Mouse (Mus musculus): ENCODE measurements at regions not wholly inside any gene's neighbourhood (a gene's known extent, or its start where the extent isn't known, plus 50 kb on each side); places are given as distances from the start of the nearest gene placed in this dataset.
"Not testable (repeated sequence)": the region's sequence is repeated elsewhere in the genome, so short reads cannot be mapped to it uniquely, and the experiment has no call there.

DNA sequence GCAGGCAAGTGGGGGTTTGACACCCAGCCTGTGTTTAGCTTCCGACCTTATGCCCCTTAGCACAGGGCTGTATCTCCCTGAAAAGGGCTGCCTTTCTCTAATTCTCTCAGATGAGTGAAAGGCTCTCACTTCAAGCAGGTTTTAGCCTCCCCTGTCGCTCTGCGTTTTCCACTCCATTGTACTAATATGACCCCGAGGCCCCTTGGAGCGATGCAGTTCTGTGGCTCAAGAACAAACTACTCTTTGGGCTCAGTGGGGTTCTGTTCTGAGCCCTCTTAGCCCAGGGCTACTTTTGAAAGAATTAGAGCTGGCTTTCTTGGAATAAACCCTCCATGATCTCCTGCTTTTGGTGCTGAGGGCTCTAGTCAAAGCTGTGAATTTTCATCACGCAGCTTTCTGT is 53.4 kb upstream of the Castor2 start:
- no peak for DNase-seq (ENCODE audit: low spot score)

DNA sequence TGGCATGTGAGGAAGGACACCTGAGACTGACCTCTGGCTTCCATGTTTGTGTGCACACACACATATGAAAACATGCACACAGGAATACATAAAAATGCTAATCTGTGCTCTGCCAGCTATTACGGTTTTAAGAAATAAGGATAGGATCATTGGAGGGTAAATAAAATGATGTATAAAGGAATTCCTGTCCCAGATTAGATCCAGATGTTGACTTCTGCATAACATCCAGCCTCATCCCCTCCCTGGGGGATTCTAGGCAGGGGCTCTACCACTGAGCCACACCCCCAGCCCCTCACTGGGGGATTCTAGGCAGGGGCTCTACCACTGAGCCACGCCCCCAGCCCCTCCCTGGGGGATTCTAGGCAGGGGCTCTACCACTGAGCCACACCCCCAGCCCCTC is 56.6 kb upstream of the Castor2 start:
- not testable (repeated sequence) for DNase-seq (ENCODE audit: low spot score)

DNA sequence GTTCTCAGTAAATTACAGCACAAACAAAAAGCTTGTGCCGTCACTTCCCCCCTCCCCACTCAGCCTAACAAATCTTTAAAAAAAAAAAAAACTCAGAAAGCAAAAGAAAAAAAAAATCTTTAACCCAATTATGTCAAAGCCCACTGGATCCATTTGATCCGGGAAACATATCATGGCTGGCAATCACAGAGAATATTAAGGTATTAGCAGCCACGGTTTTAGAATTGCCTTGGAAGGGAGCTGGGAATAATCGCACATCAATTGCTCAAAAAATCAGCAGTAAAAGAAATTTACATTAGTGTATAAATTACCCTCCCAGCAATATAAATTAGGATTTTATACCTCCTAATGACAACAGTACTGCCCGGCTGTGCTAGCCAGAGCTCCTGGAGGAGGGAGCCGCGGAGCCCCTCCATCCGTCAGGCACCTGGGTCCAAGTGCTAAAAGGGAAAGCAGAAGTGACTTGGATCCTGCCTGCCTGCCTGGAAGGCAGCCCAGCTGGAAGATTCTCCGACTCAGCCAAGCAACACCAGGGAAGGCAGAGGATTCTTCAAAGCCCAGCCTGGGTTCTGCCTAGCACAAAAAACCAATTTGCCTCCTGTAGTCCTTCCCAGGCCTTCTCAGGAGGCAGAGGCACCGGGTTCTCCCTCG is 72.1 kb upstream of the Castor2 start:
- no peak for DNase-seq (ENCODE audit: low spot score)

DNA sequence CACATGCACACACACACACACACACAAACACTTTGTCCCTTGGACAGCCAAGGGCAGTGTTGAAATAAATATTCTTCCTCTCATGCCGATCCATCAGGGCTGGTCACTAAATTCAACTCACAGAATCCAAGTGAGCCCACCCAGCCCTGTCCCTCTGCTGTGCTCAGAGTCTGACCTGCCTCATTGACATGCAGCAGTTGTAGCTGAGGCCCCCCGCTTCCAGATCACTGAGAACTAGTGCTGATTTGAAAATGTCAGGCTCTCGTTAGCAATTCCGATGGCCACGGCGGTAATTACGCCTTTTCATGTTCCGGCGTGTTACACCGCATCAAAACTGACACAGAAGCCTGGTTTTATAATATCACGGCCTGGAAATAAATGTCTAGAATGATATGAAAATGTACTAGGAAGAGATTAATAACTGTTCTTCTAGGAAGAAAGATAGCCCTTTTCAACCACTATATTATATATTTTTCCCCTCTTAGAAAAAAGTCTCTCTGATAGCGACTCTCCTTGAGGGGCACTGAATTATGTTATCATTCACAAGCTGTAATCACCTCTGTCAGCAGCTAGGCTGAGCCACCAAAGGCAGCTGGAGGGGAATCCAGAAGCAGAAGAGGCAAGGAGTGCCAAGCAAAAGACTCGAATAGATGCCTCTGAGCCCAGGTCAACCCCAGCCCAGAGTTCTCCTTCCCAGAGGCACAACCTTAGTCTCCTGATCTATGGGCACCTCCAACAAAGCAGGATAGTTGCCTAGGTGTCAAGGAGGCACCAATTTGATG is 79.7 kb upstream of the Castor2 start:
- DNase-seq (ENCODE audit: low spot score): no peak

DNA sequence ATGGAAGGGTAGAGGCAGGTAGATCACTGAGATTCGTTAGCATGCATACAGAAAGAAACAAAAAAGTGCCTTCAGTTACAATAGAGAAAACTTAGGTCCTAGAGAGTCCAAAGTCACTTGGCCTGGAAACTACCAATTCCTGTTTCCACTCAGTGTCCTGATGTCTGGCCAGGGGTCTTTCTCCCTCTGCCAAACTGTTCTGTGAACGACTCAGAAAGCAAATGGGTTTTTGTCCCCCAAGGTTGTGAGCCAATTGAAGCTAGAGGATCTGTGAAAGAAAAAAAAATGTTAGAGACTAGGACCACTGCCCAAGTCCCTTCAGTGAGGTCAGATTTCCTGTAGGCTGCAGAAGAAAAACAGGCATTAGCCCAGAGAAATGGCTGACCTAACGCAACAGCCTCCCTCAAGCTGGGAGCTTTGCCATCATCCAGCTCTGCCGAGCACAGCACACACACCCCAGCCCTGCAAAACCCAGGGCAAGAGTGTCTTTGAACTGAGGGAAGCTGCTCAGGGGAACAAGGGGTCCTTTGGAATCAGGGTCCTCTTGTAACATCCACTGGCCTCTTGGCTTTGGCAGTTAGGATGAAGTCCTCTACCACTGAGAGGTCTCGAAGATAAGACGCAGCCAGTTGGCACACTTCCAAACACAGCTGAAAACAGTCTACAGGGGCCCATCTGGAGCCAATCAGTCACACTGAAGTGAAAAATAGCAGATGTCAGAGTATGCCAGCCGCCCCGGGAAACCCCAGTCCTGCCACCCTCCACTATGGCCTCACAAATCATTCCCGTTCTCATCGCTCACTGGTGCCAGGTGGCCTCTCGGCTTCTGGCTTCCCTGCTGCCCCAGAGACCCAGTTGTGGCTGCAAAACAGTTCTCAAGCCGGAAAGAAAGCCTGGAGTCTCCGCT is 85.0 kb upstream of the Castor2 start:
- DNase-seq (ENCODE audit: low spot score): peak; percentile 84

DNA sequence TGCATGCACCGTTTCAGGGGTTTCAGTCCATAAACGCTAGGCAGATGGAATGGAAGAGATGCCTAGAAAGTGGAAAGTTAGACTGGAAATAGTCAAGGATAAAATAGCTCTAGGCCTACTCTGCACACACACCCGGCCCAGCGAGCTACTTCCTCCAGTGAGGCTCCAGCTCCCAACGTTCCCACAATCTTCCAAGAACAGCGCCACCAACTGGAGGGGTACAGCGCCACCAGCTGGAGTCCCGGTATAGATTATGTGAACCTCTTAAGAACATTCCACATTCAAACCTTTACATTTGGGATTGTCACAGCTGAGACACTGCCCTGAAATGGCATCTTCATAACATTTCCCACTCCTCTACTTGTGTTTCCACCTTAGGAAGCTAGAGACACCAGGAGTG is 86.3 kb upstream of the Castor2 start:
- DNase-seq (ENCODE audit: low spot score): no peak

DNA sequence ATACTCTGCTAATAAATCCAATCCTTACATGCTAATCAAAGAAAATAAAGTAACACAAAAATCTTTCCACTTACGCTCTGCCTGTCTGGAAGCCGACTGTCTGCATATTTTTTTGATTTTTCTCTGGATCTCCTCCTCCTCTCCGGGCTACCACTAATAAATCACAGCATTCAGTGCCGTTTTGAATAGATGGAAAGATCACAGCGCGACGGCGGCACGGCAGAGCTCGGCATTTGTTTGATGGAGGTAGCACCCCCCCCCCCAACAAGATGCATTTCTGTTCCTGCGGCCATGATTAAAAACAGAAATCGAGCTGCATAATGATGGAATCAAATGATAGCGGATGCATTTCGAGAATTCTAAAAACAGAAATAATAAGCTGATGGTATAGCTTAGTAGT is 89.7 kb upstream of the Castor2 start:
- no peak for DNase-seq (ENCODE audit: low spot score)

DNA sequence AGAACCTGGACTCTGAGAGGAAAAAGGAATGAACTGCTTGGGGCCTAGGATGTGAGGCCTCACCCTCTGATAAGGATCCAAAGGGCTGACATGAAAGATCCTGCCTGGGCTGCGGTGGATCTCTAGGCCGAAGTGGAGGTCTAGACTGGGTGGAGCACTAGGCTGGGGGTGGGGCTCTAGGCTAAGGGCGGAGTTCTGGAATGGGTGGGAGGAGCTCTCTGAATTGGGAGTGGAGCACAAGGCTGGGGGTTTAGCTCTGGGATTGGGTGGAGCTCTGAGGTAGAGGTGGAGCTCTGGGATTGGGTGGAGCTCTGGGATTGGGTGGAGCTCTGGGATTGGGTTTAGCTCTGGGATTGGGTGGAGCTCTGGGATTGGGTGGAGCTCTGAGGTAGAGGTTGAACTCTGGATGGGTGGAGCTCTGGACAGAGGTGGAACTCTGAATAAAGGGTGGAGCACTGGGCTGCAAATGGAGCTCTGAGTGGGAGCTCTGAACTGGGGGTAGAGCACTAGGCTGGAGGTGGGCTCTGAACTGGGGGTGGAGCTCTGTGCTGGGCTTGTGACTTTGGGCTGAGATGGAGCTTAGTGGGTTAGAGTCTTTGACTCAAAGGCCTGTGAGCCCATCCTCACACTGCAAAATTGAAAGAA is 92.3 kb upstream of the Castor2 start:
- no peak for DNase-seq (ENCODE audit: low spot score)

DNA sequence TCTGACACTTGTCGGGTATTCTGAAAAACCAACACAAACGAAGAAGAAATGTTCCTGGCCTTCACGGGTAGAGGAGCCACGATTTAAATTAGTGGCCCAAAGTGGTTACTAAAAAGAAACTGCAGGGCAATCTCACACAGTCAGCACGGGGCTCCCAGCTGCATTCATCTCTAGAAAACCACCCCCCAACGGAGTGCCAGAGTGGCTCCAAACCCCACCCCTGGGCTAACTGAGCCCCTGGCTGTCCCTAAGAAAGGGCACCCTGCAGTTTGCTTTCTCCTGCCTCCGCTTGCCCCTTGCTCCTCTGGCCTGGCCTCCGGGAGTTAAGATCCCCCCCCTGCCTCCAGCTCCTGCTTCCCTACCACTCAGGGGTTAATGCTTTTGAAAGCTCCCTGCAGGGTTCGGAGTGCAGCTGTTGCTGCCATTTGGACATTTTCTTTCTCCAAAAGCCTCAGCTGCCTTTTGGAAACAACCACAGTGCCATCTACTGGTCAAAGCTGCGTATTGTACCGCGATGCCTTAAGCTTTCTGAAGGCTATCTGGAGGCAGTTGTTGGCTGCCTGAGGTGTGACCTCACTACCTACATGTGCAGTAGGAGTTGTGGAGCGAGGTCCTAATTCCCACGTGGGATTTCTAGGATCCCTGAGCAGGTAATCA is 92.9 kb upstream of the Castor2 start:
- DNase-seq (ENCODE audit: low spot score): peak; percentile 82

DNA sequence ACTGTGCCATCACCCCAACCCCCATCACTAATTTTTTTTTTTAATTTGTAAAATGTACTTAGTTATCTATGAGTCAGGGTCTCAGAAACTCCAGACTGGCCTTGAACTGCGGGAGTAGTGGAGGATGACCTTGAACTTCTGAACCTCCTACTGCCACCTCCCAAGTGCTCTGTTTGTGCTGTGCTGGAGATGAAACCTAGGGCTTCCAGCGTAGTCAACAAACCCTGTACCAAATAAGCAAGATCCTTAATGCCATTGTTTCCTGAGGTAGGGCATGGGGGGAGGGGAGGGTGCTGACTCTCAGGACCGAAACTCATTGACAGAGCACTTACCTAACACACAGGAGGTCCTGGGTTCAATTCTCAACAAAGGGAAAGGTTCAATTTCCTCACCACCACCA is 93.5 kb upstream of the Castor2 start:
- no peak for DNase-seq (ENCODE audit: low spot score)

DNA sequence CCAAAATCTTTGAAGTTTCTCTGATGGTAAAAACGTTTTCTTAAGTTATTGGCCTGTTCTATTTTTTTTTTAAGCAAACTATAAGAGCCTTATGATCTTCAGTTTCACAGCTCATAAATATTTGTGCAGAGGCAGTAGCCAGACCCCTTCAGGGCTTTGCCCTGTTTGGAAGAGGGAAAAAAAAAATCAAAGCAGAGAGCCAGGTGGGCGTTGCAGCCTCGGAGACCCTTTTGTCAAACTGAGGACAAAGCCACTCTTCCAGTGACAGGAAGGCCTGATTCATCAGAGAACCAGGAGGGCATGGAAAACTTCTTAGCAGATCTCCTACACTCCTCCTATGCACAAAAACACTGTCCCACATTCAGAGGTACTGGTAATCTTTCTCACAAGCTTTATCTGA is 99.4 kb upstream of the Castor2 start:
- DNase-seq (ENCODE audit: low spot score): no peak

DNA sequence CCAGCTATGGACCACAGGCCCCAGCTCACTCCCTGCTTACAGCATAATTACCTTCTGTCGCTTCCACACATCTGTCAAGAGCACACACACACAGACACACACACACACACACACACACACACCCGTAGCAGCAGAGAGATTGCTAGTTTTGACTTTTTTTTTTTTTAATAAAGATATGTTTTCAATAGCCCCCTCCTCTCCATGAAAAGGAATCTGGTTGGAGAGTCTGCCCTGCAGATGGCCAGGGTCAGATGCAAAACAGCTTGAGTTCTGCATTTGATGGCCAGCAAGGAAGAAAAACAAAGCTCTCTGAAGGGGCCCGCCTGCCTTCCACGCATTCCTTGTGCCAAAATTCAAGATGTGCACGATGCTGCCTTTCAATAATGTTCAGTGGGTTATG is 99.8 kb upstream of the Castor2 start:
- DNase-seq (ENCODE audit: low spot score): no peak

DNA sequence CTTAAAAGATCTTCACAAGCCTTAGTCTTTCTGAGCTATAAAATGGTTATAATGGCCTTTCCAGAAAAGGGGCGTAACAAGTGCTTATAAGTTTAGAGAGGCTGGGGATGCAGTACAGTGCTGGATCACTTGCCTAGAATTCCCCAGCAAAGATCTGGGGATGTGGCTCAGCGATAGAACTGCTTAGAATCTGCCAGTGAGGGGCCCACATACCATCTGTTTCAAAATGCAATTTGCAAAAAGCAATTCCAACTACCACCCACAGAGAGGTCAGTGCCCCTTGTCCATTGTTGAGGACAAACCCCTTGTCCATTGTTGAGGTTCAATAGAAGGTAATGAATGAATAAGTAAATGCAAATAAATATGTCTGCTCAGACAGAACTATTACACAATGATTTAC is 107.5 kb upstream of the Castor2 start:
- no peak for DNase-seq (ENCODE audit: low spot score)

DNA sequence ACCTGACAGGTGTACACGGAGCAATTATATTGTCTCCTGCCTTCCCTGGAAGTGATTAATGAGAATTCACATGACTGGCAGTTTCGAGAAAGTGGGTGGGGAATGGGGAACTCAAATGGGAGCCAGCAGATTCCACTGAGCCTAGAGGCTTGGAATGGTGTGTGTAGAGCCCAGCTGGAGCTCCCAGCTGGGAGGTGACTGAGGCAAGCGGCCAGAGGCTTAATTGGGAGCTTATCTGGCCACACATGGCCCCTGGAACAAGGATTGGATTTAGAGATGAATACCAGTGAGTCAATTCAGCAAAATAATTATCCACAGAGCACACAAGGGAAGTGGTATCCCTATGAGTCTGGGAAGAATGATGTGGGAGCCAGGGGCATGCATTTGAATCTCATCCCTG is 108.0 kb upstream of the Castor2 start:
- DNase-seq (ENCODE audit: low spot score): peak; percentile 17

DNA sequence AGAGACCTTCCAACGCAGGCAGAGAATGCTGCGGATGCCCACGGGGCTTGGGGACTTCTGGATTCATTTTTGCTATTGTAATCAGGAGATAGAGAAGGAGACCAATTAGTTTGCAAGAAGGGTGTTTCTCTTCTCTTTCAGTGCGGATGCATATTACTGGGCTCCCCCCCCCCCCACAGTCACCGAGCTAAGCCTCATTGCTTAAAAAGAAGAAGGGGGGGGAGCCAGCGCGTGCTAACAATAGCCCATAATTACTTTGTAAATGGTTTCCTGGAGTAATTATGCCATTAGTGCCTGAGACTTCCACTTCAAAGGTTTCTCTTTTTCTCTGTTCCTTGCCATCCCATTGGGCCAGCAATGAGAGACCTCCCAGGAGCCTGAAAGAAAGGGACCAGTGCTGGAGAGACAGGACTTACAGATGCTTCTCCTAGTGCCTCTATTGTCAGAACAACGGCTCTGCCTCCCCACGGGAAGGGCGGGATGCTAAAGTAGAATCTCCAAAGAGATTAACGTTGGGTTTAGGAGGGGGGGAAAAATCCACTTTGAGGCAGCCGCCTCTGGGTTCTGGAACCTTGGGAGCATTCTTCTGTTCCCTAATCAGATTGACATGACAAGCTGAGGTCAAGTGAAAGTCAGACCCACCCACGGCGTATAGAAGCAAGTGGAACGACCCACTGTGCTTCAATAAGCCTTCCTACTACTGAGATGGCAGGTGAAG is 116.1 kb upstream of the Castor2 start:
- no peak for DNase-seq (ENCODE audit: low spot score)

DNA sequence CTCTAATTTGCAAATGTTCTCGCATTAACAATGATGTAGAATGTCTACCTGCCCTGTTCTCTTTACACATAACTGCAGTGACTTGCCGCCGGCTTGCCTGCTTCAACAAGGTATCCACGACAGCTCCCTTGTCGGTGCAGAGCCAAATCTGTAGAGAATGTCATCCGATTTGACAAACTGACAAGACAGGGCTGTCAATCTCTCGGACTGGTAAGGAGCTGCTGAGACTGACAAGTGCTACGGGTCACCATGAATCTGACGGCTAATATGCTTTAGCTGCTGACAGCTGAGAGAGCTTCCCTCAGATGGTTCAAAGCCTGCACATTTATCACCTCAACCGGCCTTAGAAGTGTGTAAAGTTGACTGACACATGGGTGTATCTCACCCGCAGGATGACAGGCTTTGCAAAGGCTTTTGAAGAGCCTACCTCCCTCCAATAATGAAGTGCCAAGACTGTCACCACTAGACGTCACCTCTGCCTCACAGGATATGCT is 129.0 kb upstream of the Castor2 start:
- no peak for DNase-seq (ENCODE audit: low spot score)

DNA sequence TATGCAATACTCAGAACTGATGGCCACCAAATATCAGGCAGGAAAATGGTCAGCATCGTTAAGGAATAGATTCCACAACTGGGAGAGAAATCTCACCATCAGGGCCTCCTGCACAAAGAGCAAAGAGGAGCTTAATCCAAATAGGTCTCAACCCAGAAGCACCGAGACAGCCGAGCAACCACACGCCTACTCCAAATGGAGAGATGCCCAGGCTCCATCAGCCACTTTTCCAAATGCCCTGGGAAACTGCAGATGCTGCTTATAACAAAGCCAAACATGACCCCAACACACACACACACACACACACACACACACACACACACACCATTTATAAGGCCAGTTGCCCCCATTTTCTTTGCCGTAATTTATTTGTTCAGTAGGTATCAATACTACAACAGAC is 136.2 kb upstream of the Castor2 start:
- no peak for DNase-seq (ENCODE audit: low spot score)

DNA sequence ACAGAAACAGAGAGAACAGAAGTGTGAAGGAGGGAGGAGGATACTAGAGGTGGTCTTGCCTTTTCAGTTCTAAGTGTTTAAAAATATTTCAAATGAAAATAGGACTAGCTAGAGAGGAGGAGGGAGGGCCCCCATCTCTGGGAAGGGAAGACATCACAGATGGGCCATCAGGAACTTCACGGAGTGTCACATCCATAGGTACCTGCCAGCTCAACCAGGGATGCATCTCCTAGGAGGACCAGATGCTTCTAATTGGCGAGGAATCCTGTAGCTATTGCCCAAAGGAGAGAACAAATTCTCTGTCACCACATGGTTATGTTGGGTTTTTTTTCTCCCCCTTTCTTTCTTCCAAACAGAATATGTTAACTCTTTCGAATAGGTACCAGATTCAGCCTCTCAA is 158.7 kb upstream of the Castor2 start:
- no peak for DNase-seq (ENCODE audit: low spot score)

DNA sequence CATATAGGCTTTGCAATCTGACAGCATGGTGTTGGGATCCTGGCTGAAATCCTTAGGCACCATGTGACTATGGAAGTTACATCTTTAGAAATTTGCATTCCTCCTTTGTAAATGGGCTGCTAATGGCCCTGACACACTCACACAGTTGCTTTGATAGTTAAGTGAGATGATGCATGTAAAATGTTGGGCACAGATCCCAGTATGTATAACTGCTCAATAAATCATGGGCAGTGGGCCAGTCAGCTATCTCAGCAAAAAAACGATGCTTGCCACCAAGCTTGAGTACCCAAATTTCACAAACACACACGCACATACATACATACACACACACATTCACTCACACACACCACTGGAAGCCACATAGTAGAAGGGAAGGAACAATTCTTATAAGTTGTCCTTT is 159.5 kb upstream of the Castor2 start:
- DNase-seq (ENCODE audit: low spot score): no peak

All from heart, adult 8-10 months (tissue).